Mouse (Mus musculus) heart, adult 9 months (tissue): ENCODE results near the gene Sfr1.

Source experiments
- DNase-seq, 2 experiments: peaks; one replicate each; pipeline ENCODE4 v3.0.0; 2022; ENCODE audit warnings: low spot score in 2 of 2

Gene Sfr1

GRCm38 (mm10) chr19:47752456-47752855 is 21.0 kb downstream of the Sfr1 start:
- DNase-seq = no peak

- DNase-seq = no peak
These were observed 22.4 kb downstream of the Sfr1 start for GRCm38 (mm10) chr19:47753921-47754320.

- DNase-seq = peak; percentile 16 to 37
These were observed 23.4 kb downstream of the Sfr1 start for GRCm38 (mm10) chr19:47754931-47755330.

GRCm38 (mm10) chr19:47755625-47756024 is 24.1 kb downstream of the Sfr1 start:
- peak; percentile 27 to 42 for DNase-seq

GRCm38 (mm10) chr19:47777847-47778246 is 46.4 kb downstream of the Sfr1 start:
- DNase-seq = no peak

GRCm38 (mm10) chr19:47780145-47780544 is 48.7 kb downstream of the Sfr1 start:
- no peak for DNase-seq

GRCm38 (mm10) chr19:47780972-47781371 is 49.5 kb downstream of the Sfr1 start:
- no peak for DNase-seq

- DNase-seq = no peak
These were observed 52.4 kb downstream of the Sfr1 start for GRCm38 (mm10) chr19:47783898-47784297.
